Mouse (Mus musculus) liver (tissue): ENCODE results near the gene Aox4.
A peak's percentile ranks its signal among the peaks of the same experiment; 100 is the strongest.

Source experiments
- DNase-seq: peaks from one replicate; pipeline ENCODE4 v3.0.0-alpha.2; 2020; ENCODE audit warnings: mixed read lengths

The Aox4 gene

GRCm38 (mm10) chr1:58248518-58248917, 38.3 kb downstream of the Aox4 start:
- DNase-seq = no peak

DNA sequence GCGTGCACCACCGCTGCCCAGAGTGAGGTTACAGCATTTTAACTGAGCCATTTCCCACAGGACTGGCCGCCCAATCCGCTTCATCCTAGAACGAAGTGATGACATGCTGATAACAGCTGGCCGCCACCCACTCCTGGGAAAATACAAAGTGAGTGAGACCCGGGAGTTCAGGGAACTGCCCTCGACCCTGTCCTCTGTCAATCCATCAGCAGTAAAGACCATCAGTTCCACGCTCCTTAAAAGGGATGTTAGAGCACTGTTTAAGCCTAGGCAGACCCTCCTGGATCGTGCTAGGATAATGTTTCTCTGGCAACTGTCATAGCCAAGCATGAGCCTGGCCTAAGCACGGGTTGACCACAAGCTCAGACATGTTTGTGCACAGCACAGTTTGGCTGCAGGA, 43.3 kb downstream of the Aox4 start:
- no peak for DNase-seq

- no peak for DNase-seq
Measured at GRCm38 (mm10) chr1:58257195-58257991, 47.2 kb downstream of the Aox4 start.

DNA sequence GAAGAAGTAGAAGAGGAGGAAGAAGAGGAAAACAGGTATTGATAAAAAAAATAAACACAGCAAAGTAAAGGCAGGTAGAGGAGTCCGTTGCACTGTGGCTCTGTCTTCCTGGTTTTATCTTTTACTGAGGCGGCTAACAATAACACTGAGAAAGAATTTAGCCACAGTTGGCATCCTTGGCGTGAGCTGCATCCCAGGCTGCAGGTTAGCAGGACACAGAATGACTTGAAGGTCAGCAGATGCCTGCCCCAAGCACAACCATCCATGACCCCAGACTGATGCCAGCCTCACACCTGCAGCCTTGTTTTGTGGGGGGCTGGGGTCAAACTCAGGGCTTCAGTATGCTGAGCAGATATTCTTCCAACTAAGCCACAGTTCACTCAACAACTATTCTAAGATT, 50.1 kb downstream of the Aox4 start:
- DNase-seq = no peak

DNA sequence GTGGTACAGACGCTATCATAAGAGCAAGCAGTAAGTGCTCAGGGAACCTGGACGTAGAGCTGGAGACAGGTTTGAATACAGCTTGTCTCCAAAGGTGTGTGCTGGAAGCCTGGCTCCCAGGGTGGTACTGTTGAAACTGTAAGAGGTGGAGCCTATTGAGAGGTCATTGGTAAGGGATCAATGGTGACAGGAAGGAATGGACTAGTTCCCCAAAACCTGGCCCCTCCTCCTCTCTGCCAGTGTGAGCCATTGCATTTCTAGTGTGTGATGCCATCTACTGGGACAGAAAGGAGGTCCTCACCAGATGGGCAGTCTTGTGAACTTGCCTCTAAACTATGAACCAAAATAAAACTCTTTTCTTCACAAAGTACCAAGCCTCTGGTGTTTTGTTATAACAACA, 58.0 kb downstream of the Aox4 start:
- DNase-seq = no peak

GRCm38 (mm10) chr1:58270807-58271569, 60.8 kb downstream of the Aox4 start:
- peak; percentile 34 for DNase-seq

GRCm38 (mm10) chr1:58275879-58276278, 65.7 kb downstream of the Aox4 start:
- no peak for DNase-seq

DNA sequence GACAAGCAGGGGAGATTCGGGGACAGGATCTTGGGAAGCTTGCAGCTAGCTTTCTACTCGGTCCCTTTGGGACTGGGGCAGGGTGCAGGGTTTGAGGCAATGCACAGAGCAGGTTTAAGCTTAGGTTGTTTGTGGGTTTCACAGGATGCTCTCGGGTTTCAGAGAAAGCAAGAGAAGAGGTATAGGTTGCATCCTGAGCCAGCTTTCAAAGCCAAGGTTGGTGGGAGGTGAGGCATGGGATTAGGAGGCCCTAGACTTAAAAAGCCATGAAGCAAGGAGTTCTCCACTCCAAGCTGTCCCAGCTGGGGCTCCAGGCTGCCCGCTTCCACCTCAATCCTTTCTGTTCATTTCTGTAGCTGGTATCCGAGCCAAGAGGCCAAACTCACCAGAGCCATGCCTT, 67.8 kb downstream of the Aox4 start, which contains the start of gene Aox2:
Aox2 (plus strand) TSS at position 301 of the 400 bp plus-strand sequence.
- DNase-seq = no peak

DNA sequence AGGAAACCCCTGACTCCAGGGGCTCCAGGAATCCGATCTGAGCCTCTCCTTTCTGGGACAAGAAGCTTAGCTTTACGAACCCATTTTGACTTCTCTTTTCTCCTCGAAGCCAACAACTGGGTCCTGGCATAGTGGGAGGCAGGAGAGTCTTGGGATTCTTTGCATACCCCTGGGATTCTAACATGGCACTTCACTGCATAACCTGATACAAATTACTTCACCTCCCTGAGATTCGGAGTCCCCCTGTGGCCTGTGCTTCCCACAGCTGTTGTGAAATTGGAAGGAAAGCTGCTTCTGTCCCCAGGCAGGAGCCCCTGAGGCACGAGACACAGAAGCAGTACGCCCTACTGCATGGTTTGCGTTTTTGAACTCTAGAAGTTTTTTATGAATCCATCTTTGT, 68.3 kb downstream of the Aox4 start:
- DNase-seq = no peak

- DNase-seq = no peak
Measured at GRCm38 (mm10) chr1:58280381-58280780, 70.2 kb downstream of the Aox4 start.

DNA sequence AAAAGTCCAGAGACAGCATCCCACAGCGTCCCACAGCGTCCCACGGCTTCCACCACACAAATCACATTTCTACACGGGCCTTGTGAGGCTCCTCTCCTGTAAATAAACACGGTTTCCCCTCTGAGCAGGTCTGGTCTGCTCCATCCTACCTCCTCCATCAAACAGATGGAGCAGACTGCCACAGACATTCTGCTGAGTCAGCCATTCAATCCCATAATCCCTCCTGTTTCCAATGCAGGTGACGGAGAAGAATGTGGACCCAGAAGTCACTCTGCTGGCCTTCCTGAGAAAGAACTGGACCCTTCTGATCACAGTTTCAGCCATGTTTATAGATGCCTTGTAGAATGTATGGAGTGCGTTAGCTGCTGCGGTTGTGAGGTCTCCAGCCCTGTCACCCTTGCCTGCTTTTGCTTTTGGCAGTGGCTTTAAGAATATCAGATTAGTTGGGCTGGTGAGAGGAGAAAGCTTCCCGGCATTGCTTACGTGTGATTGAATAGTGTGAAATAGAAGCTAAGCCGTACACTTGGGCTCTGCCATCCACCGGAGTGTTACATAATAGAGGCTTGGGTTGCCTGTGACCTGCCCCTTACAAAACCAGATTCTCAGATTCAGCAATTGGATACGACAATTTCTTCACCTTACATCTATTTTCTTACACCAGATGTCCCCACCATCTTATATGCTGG, 70.9 kb downstream of the Aox4 start:
- no peak for DNase-seq

- no peak for DNase-seq
Measured at GRCm38 (mm10) chr1:58281625-58281988, 71.4 kb downstream of the Aox4 start.

- DNase-seq = no peak
Measured at GRCm38 (mm10) chr1:58284505-58284904, 74.3 kb downstream of the Aox4 start.

GRCm38 (mm10) chr1:58288091-58288490, 77.9 kb downstream of the Aox4 start:
- no peak for DNase-seq

- no peak for DNase-seq
Measured at GRCm38 (mm10) chr1:58289863-58290469, 79.8 kb downstream of the Aox4 start.

DNA sequence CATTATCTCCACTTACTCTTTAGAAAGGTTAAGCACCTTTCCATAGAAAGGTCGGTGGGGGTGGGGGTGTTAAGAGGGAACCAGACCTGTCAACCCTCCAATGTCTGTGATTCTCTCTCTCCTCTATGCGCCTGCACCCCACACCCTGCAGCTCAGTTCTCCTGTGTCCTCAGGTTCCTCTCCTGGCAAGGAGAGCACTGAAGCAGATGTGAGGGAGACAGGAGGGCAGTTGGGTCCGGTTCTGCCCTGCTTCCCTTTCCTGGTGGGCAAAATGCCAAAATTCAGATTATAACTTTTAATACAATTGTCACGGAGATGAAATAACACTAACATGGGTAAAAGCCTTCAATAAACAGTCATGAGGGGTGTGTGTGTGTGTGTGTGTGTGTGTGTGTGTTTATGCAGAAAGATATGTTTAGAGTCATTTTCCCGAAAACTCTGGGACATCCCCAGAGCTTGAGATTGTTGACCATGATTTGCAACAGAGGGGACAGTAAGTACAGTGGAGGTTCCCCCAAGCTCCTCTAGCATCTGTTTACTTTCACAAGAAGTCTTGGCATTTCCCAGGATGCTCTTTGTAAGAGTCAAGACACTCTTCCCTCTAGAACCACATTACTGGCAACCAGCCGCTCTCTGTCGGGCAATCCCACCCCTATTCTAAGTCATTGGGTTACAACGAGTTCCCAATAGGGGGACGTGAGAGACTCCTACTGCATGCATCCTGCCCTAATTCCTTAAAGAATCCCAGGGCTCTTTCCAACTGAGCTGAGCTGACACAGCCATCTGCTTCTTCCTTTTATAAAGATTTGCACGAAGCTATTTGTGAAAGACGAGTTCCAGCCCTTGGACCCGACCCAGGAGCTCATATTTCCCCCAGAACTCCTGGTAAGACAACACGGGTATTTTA, 81.5 kb downstream of the Aox4 start:
- DNase-seq = no peak

GRCm38 (mm10) chr1:58294730-58295129, 84.5 kb downstream of the Aox4 start:
- DNase-seq = no peak

- peak; percentile 56 for DNase-seq
Measured at GRCm38 (mm10) chr1:58296278-58296677, 86.1 kb downstream of the Aox4 start.

DNA sequence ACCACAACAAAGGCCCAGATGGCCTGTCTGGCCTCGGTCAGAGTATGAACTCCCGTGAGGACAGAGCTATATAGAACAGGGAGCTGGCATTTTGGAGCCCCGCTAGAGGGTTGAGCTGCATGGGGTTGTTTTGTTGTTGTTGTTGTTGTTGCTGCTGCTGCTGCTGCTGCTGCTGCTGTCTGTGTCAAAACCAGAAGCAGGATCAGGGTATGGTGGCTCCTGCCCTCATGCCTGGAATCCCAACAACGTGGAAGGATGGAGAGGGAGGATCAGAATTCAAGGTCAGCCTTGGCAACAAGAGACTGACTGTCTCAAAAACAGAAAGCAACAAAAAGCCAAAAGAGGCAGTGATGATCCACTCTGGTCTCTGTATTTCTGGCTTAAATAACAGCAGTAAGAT, 86.6 kb downstream of the Aox4 start:
- no peak for DNase-seq

GRCm38 (mm10) chr1:58298347-58298746, 88.2 kb downstream of the Aox4 start:
- no peak for DNase-seq

- no peak for DNase-seq
Measured at GRCm38 (mm10) chr1:58301073-58301472, 90.9 kb downstream of the Aox4 start.

DNA sequence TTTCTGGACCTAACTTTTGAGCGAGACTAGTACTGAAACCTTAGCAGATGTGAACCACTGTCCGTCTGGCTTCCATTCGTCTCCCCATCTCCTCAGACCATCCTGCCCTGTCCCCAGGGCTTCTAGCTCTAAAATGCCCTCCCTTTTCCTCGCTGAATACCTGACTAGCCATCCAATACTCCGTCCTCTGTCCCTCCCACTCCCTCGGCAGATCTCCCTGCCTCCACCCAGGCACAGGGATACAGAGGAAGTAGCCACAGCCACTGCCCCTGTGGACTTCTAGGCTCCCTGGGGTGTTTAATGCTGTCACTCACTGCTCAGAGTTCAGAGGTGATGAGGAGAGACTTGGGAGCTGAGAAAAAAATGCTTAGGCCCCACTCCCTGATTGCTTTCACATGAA, 91.8 kb downstream of the Aox4 start:
- no peak for DNase-seq
